Mouse (Mus musculus): ENCODE data around the gene Atp2c1.

Gene Atp2c1

DNA sequence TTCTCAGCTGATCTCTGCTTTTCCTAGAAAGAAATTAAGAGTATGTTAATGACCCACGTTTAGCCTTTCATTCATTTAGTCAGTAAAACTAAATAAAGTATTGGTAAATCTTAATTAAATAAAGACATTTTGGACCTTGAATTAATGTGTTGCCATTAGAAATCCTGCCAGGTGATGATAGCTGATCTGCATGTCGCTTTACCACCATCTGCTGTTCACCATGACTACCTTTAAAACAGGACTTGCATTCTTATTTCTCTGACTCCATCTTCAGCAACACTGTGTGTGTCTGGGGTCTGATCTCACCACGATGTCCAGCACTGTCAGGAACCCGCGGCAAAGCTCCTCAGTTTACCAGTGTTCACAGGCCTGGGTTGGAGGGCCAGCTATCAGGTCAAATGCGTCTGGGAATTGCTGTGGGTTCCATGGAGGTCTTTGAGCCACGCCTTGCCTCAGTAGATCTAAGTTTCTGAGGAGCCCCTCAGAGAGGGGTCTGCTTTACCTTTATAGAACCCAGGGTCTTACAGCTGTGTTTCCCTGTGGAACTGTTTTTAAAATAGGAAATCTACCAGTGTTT, 150.1 kb downstream of the Atp2c1 start:
- intact Hi-C loops (cut with DNase I) = no loop called here

DNA sequence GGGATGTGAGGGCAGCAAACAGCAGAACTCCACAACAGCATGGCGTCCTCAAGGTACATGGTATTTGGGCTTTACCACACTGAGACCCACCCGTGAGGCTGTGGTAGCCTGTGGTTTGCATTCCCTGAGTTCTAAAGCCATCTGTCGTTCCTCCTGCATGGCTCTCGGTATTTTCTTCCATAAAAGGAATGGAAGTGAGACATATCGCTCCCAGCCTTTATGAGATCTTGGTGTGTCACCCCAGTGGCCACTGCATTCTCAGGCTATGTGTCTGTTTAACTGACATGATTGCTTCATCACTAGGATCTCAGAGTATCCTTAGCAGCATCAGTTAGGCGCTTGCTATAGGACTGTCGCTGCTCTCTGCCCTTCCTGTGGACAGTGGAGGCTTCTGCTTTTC, 150.7 kb downstream of the Atp2c1 start:
- intact Hi-C loops (cut with DNase I) = no loop called here

DNA sequence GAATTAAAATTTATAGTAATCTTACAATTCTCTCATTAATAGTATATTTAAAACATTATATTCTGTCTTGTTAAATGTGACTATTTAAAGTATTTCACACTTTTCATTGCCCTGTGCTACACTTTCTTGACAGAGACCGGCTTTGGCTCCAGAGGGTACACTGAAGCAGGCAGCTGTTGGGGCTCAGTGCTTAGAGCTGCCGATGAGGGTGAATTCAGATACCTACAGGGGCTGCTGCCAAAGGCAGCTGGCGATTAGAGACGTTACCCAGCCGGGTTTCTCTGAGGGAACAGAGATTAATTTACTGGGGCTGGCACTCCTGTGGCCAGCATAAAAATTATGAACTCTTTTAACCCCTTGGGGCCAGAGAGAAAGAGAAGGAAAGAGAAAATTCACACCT, 152.8 kb downstream of the Atp2c1 start:
- intact Hi-C loops (cut with DNase I) = no loop called here

DNA sequence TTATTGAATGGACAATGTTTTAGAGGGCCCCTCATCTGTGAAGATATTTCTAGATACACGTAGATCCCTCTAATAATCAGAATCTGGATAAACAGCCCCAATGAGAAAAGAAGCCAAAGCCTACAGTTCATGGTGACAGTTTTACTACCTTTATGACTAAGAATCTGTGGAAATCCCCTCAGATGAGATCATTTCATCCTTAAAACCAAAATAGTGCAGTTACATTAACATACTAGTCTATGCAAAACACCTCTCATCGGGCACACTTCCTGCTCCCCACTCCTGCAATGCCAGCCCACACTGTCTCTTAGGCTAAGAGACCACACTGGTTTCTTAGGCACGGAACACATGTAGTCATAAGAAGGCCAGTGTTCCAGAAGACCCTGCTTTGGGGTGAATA, 158.5 kb downstream of the Atp2c1 start:
- intact Hi-C loops (cut with DNase I) = no loop called here

DNA sequence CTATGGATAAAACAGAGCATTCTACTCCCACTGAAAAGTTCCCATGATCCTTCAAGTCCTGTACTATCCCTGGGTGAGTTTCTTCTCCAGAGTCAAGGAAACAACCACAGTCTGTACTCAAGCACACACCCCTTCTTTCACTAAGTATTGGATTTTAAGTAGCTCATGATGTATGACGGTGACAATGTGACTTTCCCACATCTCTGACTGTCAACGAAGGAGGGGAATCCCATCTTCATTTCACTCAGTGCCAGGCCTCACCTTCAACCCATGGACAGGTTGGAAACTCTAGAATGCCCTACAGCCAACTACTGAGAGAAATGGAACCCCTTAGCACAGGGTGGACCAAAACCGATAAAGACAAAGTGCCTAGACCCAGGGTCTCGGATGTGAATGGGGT, 160.9 kb downstream of the Atp2c1 start:
- intact Hi-C loops (cut with DNase I) = no loop called here

DNA sequence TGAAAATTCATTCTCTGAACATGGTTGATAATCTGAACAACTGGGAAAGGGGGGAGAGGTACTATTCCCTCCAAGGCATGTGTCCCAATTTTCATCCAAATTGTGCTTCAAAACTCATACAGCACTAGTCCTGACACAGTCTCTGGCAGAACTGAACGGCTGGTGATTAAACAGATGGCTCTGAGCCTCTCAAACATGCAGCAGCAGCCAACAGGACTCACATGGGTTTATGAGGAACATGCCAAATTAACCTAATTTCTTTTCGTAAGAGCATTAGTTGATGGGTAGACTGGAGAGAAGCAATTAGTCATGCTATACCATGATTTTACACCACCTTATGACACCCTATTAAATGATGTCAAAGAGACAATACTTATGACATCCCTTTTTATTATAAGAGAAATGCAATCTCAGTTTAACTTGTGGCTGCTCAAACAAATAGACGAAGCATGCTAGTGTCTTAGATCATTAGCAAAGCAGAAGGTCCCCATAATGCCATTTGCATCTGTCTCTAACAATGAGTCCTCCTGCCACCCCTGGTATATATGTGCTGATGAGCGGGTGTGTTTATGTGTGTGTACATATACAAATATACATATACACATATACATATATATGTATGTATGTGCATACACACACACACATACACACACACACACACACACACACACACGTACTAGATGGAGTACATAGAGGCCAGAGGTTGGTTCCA, 163.4 kb downstream of the Atp2c1 start:
- intact Hi-C loops (cut with DNase I) = no loop called here

DNA sequence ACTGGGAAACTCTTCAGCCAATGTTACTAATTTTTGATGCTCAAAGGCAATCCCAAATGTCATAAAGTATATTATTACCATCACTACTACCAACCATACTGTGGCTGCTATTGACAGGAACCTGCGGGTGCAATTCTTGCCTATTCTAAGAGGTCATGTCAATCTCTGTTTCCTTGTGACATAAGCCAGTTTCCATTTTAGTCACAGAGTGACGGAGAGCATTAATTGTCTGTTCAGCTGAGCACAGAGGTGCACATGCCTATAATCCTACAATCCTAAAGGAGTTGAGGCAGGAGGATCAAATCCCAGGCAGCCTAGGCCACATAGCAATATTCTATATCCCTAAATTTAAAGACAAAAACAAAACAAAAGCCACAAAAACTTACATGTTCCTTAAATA, 164.9 kb downstream of the Atp2c1 start:
- intact Hi-C loops (cut with DNase I) = no loop called here

Data from adrenal gland (tissue).